Mouse (Mus musculus): ENCODE results near the gene Thap7.

DNA sequence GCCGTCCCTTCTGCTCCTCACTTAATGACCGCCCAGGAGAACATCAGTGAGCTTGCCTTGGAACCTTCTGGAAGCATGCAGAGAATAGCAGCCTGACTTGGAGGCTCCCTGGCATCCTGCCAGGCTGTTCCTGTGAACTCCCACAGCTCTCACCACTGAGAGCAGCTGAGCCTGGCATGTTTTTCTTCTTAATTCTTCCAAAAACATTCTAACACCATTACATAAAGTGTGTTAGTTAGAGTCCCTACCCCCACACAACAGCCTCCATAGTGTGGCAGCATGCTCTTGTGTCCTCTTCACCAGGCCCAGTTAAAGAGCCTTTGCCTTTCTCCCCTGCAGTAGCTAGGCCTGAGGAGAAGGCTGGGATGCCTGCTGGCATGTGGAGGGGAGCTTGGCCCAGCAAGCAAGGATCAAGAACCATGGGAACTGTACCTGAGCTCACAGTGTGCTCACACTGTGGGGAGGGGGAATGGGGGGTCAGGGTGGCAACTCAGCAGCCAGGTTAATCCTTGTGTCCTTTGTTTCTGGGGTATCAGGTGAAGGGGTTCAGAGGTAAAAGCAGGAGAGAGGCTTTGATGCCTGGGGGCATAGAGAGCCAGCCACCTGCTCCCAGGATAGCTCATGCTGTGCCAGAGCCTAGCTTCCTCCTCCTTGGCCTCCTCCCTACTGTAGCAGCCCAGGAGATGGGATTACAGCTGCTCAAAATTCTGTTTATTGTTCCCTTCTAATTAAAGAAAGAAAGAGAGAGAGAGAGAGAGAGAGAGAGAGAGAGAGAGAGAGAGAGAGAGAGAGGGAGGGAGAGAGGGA lies 34.2 kb downstream of the Thap7 start:
- no peak for TF ChIP-seq EP300 (IDR thresholded peaks at IDR 0.05; ENCODE audit: low read depth)
- no peak for TF ChIP-seq CTCF (IDR thresholded peaks at IDR 0.05; ENCODE audit: low read depth)
